ENCODE assay signal across 8 mouse cellular contexts in the genomic region with DNA sequence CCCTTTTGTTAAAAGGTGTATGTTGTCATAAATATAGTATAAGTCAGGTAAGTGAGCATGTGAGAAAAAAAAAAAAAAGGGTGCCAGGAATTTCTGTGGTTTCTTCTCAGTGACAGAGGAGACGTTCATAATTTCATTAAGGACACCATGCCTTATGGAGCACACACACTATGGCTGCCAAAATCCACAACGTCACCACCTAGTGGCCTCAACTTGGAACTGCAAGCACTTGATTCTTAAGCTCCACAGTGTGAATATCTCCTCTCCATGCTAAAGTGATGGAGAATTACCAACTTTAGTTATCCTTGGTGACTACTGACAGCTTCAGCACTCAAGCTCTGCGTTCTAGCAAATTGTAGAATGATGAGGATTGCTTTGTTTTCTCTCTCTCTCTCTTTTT.
A peak's percentile ranks its signal among the peaks of the same experiment; 100 is the strongest.
DNase-seq lines count a peak whose midpoint lies in the region; ATAC-seq and TF ChIP-seq lines count a peak whose summit lies in the region.

No protein-coding gene starts in this region.

- TF ChIP-seq POLR2A in thymus, adult 2 months (IDR thresholded peaks at IDR 0.05; ENCODE audit: control insufficient read depth, extremely low read depth, insufficient read depth, low read length, poor library complexity) = no peak

- H3K9ac ChIP-seq in forebrain, embryonic 11.5 days (ENCODE audit: low read length) = no peak overlapping the region
- H3K9ac ChIP-seq in liver, embryonic 12.5 days = no peak overlapping the region
- H3K9ac ChIP-seq in neural tube, embryonic 12.5 days = no peak overlapping the region

- DNase-seq in thymus, adult 2 months = peak; percentile 17
- DNase-seq in thymus, postnatal 36 days = no peak
- peak; percentile 23 for DNase-seq in c-Kit-positive CD71-positive TER-119-negative erythroid progenitor cells, embryonic 14.5 days (ENCODE audit: low read depth)
- DNase-seq in forebrain, embryonic 11.5 days (ENCODE audit: low spot score) = peak; percentile 73
- peak; percentile 39 for DNase-seq in induced T-regulatory cell, adult 2 months (ENCODE audit: low read depth)

- no peaks in the 10 kb centered on the region for H3K4me1 ChIP-seq in thymus, adult 2 months (replicated peaks; ENCODE audit: control insufficient read depth, insufficient read depth, low read length)
- no peaks in the 10 kb centered on the region for H3K4me1 ChIP-seq in forebrain, embryonic 11.5 days (replicated peaks; ENCODE audit: control insufficient read depth, insufficient read depth, low read length)
- no peaks in the 10 kb centered on the region for H3K4me1 ChIP-seq in liver, embryonic 12.5 days
- no peaks in the 10 kb centered on the region for H3K4me1 ChIP-seq in neural tube, embryonic 12.5 days

- no peaks in the 10 kb centered on the region for H3K9me3 ChIP-seq in forebrain, embryonic 11.5 days (ENCODE audit: control insufficient read depth, low read length)
- H3K9me3 ChIP-seq in liver, embryonic 12.5 days (replicated peaks) = no peaks in the 10 kb centered on the region
- H3K9me3 ChIP-seq in neural tube, embryonic 12.5 days = no peaks in the 10 kb centered on the region

- H3K36me3 ChIP-seq in thymus, adult 2 months (ENCODE audit: control insufficient read depth, insufficient read depth, low read length) = no peaks in the 10 kb centered on the region
- H3K36me3 ChIP-seq in forebrain, embryonic 11.5 days (ENCODE audit: control insufficient read depth, insufficient read depth, low read length) = no peaks in the 10 kb centered on the region
- H3K36me3 ChIP-seq in liver, embryonic 12.5 days = no peaks in the 10 kb centered on the region
- H3K36me3 ChIP-seq in neural tube, embryonic 12.5 days = no peaks in the 10 kb centered on the region

- H3K27ac ChIP-seq in thymus, adult 2 months (ENCODE audit: control insufficient read depth, insufficient read depth, low read length) = no peak overlapping the region
- H3K27ac ChIP-seq in forebrain, embryonic 11.5 days (ENCODE audit: low read depth, low read length) = no peak overlapping the region
- no peak overlapping the region for H3K27ac ChIP-seq in liver, embryonic 12.5 days
- no peak overlapping the region for H3K27ac ChIP-seq in neural tube, embryonic 12.5 days

- peak; percentile 88 for ATAC-seq in forebrain, embryonic 11.5 days (replicated peaks; ENCODE audit: low FRiP score)
- ATAC-seq in liver, embryonic 12.5 days = 0 out of 2 replicates have a peak, but pooled peaks have one; percentile 46
- ATAC-seq in neural tube, embryonic 12.5 days (ENCODE audit: low FRiP score, low read depth) = peak; percentile 76
- ATAC-seq in monocyte, adult 5-6 weeks (replicated peaks; ENCODE audit: insufficient number of reproducible peaks, low FRiP score, low TSS enrichment, poor library complexity, severe bottlenecking) = no peak

- no peak overlapping the region for H3K4me3 ChIP-seq in thymus, adult 2 months (ENCODE audit: control insufficient read depth, insufficient read depth, low read length)
- no peak overlapping the region for H3K4me3 ChIP-seq in forebrain, embryonic 11.5 days (ENCODE audit: low read depth, low read length)
- no peak overlapping the region for H3K4me3 ChIP-seq in liver, embryonic 12.5 days
- no peak overlapping the region for H3K4me3 ChIP-seq in neural tube, embryonic 12.5 days

- H3K27me3 ChIP-seq in thymus, adult 2 months (ENCODE audit: control insufficient read depth, insufficient read depth, low read length) = no peaks in the 10 kb centered on the region
- H3K27me3 ChIP-seq in forebrain, embryonic 11.5 days (ENCODE audit: control insufficient read depth, insufficient read depth, low read length) = no peaks in the 10 kb centered on the region
- H3K27me3 ChIP-seq in liver, embryonic 12.5 days (replicated peaks) = no peaks in the 10 kb centered on the region
- no peaks in the 10 kb centered on the region for H3K27me3 ChIP-seq in neural tube, embryonic 12.5 days (replicated peaks)

- WGBS in thymus, adult 2 months = 23% methylated on average over 3 of the region's 3 CpGs
- 32% methylated on average over 3 of the region's 3 CpGs for WGBS in forebrain, embryonic 11.5 days
- 20% methylated on average over 3 of the region's 3 CpGs for WGBS in liver, embryonic 12.5 days (ENCODE audit: insufficient replicate concordance)
- WGBS in neural tube, embryonic 12.5 days = 21% methylated on average over 3 of the region's 3 CpGs

- TF ChIP-seq CTCF in thymus, adult 2 months (IDR thresholded peaks at IDR 0.05; ENCODE audit: borderline replicate concordance, control insufficient read depth, extremely low read depth, insufficient read depth, low read length, poor library complexity) = no peak

- no peak overlapping the region for H3K4me2 ChIP-seq in forebrain, embryonic 11.5 days (ENCODE audit: low read depth, low read length, severe bottlenecking)
- H3K4me2 ChIP-seq in liver, embryonic 12.5 days = no peak overlapping the region
- no peak overlapping the region for H3K4me2 ChIP-seq in neural tube, embryonic 12.5 days (replicated peaks)

Comparison
In these comparisons a context has a peak if more than half of its experiments do, and no peak if none do; other contexts are left out.
1. DNase-seq: peak in thymus, adult 2 months (single experiment), c-Kit-positive CD71-positive TER-119-negative erythroid progenitor cells, embryonic 14.5 days (single experiment), forebrain, embryonic 11.5 days (single experiment) and induced T-regulatory cell, adult 2 months (single experiment); none in thymus, postnatal 36 days (0 of 2).